Mouse (Mus musculus): ENCODE measurements around the gene Amdhd2. TPM values are rescaled to one million over a fixed set of nuclear protein-coding genes. Genes with fewer than 3 reads are reported as not detected.

Amdhd2 gene
- polyA plus RNA-seq, 1 experiment from 2014 or later = 29.5 TPM

GRCm38 (mm10) chr17:24203068-24203467 is 39.5 kb upstream of the Amdhd2 start:
- H3K9me3 ChIP-seq (ENCODE audit: control insufficient read depth, low read length) = no peaks in the 10 kb centered on the region
- H3K4me3 ChIP-seq (ENCODE audit: low read depth, low read length) = no peak overlapping the region
- 46% methylated on average over 4 of the region's 4 CpGs for WGBS
- peaks cover 17% of the 10 kb centered on the region for H3K27me3 ChIP-seq (ENCODE audit: control insufficient read depth, insufficient read depth, low read length)
- no peak overlapping the region for H3K9ac ChIP-seq (ENCODE audit: low read length)
- DNase-seq (ENCODE audit: low spot score) = no peak
- H3K27ac ChIP-seq (ENCODE audit: low read depth, low read length) = no peak overlapping the region
- no peak for ATAC-seq (replicated peaks; ENCODE audit: low FRiP score)
- peaks cover 19% of the 10 kb centered on the region for H3K4me1 ChIP-seq (replicated peaks; ENCODE audit: control insufficient read depth, insufficient read depth, low read length)
- H3K36me3 ChIP-seq (ENCODE audit: control insufficient read depth, insufficient read depth, low read length) = no peaks in the 10 kb centered on the region
- H3K4me2 ChIP-seq (ENCODE audit: low read depth, low read length, severe bottlenecking) = no peak overlapping the region

- 79% methylated on average over 4 of the region's 4 CpGs for WGBS
- peaks cover 8% of the 10 kb centered on the region; the same call in 1 of the 2 replicates for H3K4me1 ChIP-seq (replicated peaks; ENCODE audit: control insufficient read depth, insufficient read depth, low read length)
- no peak for ATAC-seq (replicated peaks; ENCODE audit: low FRiP score)
- H3K9me3 ChIP-seq (ENCODE audit: control insufficient read depth, low read length) = no peaks in the 10 kb centered on the region
- no peak overlapping the region for H3K4me3 ChIP-seq (ENCODE audit: low read depth, low read length)
- no peak overlapping the region for H3K27ac ChIP-seq (ENCODE audit: low read depth, low read length)
- H3K27me3 ChIP-seq (ENCODE audit: control insufficient read depth, insufficient read depth, low read length) = 0 out of 2 replicates have a peak, but pooled peaks cover under 1% of the 10 kb centered on the region
- no peaks in the 10 kb centered on the region for H3K36me3 ChIP-seq (ENCODE audit: control insufficient read depth, insufficient read depth, low read length)
- H3K9ac ChIP-seq (ENCODE audit: low read length) = no peak overlapping the region
- H3K4me2 ChIP-seq (ENCODE audit: low read depth, low read length, severe bottlenecking) = no peak overlapping the region
- no peak for DNase-seq (ENCODE audit: low spot score)
Observed at GRCm38 (mm10) chr17:24201092-24201491, 37.5 kb upstream of the Amdhd2 start.

GRCm38 (mm10) chr17:24199741-24200140 is 36.2 kb upstream of the Amdhd2 start:
- no peak for DNase-seq (ENCODE audit: low spot score)
- H3K9me3 ChIP-seq (ENCODE audit: control insufficient read depth, low read length) = no peaks in the 10 kb centered on the region
- H3K36me3 ChIP-seq (ENCODE audit: control insufficient read depth, insufficient read depth, low read length) = no peaks in the 10 kb centered on the region
- 83% methylated on average over 4 of the region's 4 CpGs for WGBS
- H3K4me1 ChIP-seq (replicated peaks; ENCODE audit: control insufficient read depth, insufficient read depth, low read length) = peaks cover 2% of the 10 kb centered on the region; the same call in 1 of the 2 replicates
- no peak overlapping the region for H3K9ac ChIP-seq (ENCODE audit: low read length)
- H3K27me3 ChIP-seq (ENCODE audit: control insufficient read depth, insufficient read depth, low read length) = no peaks in the 10 kb centered on the region
- no peak overlapping the region for H3K4me3 ChIP-seq (ENCODE audit: low read depth, low read length)
- no peak for ATAC-seq (replicated peaks; ENCODE audit: low FRiP score)
- no peak overlapping the region for H3K4me2 ChIP-seq (ENCODE audit: low read depth, low read length, severe bottlenecking)
- no peak overlapping the region for H3K27ac ChIP-seq (ENCODE audit: low read depth, low read length)

DNA sequence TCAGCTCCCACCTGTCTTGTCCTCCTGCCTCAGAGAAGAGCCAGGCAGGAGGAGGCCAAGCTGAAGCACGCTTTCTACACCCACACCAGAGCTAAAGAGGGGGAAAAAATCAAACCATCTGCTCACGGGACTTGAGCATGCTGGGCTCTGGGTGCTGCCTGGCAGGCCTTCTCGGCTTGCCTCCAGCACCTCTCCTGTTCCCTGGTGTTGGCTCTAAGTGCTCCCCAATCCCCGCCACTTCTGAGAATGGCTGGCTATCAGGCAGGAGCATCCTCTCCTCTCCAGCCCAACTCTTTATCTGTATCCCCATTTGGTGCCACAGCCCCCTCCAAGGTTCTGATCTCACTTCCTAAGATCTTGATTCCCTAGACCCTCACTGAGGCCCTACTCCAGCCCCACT is 35.7 kb upstream of the Amdhd2 start:
- no peak overlapping the region for H3K27ac ChIP-seq (ENCODE audit: low read depth, low read length)
- H3K4me3 ChIP-seq (ENCODE audit: low read depth, low read length) = no peak overlapping the region
- no peak overlapping the region for H3K9ac ChIP-seq (ENCODE audit: low read length)
- no peak for ATAC-seq (replicated peaks; ENCODE audit: low FRiP score)
- no peaks in the 10 kb centered on the region for H3K36me3 ChIP-seq (ENCODE audit: control insufficient read depth, insufficient read depth, low read length)
- 76% methylated on average over 4 of the region's 4 CpGs for WGBS
- H3K9me3 ChIP-seq (ENCODE audit: control insufficient read depth, low read length) = no peaks in the 10 kb centered on the region
- no peak for DNase-seq (ENCODE audit: low spot score)
- H3K27me3 ChIP-seq (ENCODE audit: control insufficient read depth, insufficient read depth, low read length) = no peaks in the 10 kb centered on the region
- H3K4me2 ChIP-seq (ENCODE audit: low read depth, low read length, severe bottlenecking) = no peak overlapping the region
- no peaks in the 10 kb centered on the region for H3K4me1 ChIP-seq (replicated peaks; ENCODE audit: control insufficient read depth, insufficient read depth, low read length)

DNA sequence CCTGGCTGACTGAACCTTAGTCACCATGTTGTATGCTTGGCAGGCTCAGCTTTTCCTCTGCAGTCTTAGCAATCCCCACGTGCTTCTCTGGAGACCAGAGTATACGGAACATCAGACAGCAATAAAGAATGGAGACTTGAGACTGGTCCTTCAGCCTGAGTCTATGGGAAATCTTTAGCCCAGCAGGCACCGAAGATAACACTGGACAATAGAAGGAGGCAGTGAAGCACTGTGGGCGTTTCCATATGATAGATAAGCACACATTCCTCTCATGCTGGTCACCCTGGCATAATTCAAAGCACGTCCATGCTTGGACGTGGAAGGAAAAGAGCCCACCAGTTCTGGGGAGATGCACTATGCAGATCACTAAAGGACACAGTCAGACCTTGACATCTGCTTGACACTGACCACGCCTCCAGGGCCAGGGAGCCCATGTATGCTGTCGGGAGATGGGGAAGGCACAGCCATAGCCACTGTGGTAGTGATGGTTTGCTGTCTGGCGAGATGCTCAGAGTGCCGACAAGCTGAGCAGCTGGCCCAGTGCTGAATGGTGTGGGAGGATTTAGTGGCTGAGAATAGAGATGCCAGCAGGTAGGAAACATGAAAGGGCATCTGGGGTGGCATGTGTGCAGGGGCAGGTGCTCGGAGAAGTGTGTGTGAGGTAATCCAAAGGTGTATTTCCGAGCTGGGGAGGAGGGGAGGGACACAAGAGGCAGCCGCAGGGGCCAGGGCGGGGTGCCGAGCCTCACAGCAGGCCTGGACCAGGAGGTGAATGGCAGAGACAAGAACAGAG is 33.7 kb upstream of the Amdhd2 start:
- Histone ChIP-seq H3K9ac (ENCODE audit: low read length) (no peak overlapping the region), H3K27ac (ENCODE audit: low read depth, low read length) (no peak overlapping the region)

DNA sequence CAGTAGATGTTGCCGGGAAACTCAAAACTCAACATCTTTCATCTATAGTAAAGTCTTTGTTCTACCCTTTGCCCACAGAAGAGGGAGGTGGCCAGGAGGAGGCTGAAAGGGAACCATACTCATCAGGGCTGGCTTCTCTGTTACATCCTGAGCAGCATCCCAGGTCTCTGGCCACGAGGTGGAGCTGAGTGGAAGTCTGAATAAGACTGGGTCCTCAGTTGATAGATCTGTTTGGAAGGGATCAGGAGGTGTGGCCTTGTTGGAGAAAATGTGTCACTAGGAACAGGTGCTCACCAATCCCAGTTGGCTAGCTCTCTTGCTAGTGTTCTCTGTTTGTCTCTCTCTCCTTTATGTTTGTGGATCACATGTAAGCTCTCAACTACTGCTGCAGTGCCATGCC is 31.8 kb upstream of the Amdhd2 start:
- H3K4me2 ChIP-seq (ENCODE audit: low read depth, low read length, severe bottlenecking) = no peak overlapping the region
- no peak for ATAC-seq (replicated peaks; ENCODE audit: low FRiP score)
- no peaks in the 10 kb centered on the region for H3K9me3 ChIP-seq (ENCODE audit: control insufficient read depth, low read length)
- no peak overlapping the region for H3K9ac ChIP-seq (ENCODE audit: low read length)
- DNase-seq (ENCODE audit: low spot score) = no peak
- H3K4me3 ChIP-seq (ENCODE audit: low read depth, low read length) = no peak overlapping the region
- 78% methylated on average over 2 of the region's 2 CpGs for WGBS
- H3K27me3 ChIP-seq (ENCODE audit: control insufficient read depth, insufficient read depth, low read length) = no peaks in the 10 kb centered on the region
- no peaks in the 10 kb centered on the region for H3K4me1 ChIP-seq (replicated peaks; ENCODE audit: control insufficient read depth, insufficient read depth, low read length)
- no peak overlapping the region for H3K27ac ChIP-seq (ENCODE audit: low read depth, low read length)
- H3K36me3 ChIP-seq (ENCODE audit: control insufficient read depth, insufficient read depth, low read length) = no peaks in the 10 kb centered on the region

More for the DNA sequence above, 33.7 kb upstream of the Amdhd2 start:
- no peak overlapping the region for H3K4me3 ChIP-seq (ENCODE audit: low read depth, low read length)
- no peak for ATAC-seq (replicated peaks; ENCODE audit: low FRiP score)
- no peak overlapping the region for H3K4me2 ChIP-seq (ENCODE audit: low read depth, low read length, severe bottlenecking)
- no peaks in the 10 kb centered on the region for H3K9me3 ChIP-seq (ENCODE audit: control insufficient read depth, low read length)
- WGBS = 73% methylated on average over 15 of the region's 15 CpGs
- no peaks in the 10 kb centered on the region for H3K4me1 ChIP-seq (replicated peaks; ENCODE audit: control insufficient read depth, insufficient read depth, low read length)
- no peak for DNase-seq (ENCODE audit: low spot score)
- H3K27me3 ChIP-seq (ENCODE audit: control insufficient read depth, insufficient read depth, low read length) = no peaks in the 10 kb centered on the region
- no peaks in the 10 kb centered on the region for H3K36me3 ChIP-seq (ENCODE audit: control insufficient read depth, insufficient read depth, low read length)

- Histone ChIP-seq H3K9ac (ENCODE audit: low read length) (no peak overlapping the region), H3K27ac (ENCODE audit: low read depth, low read length) (no peak overlapping the region), H3K4me3 (ENCODE audit: low read depth, low read length) (no peak overlapping the region), H3K36me3 (ENCODE audit: control insufficient read depth, insufficient read depth, low read length) (no peaks in the 10 kb centered on the region), H3K4me1 (replicated peaks; ENCODE audit: control insufficient read depth, insufficient read depth, low read length) (no peaks in the 10 kb centered on the region), H3K9me3 (ENCODE audit: control insufficient read depth, low read length) (no peaks in the 10 kb centered on the region), H3K27me3 (ENCODE audit: control insufficient read depth, insufficient read depth, low read length) (no peaks in the 10 kb centered on the region), H3K4me2 (ENCODE audit: low read depth, low read length, severe bottlenecking) (no peak overlapping the region)
- DNase-seq (ENCODE audit: low spot score) (no peak), ATAC-seq (replicated peaks; ENCODE audit: low FRiP score) (no peak)
- WGBS = 88% methylated on average over 5 of the region's 5 CpGs
Observed at GRCm38 (mm10) chr17:24193769-24194168, 30.2 kb upstream of the Amdhd2 start.

- Histone ChIP-seq H3K4me3 (ENCODE audit: low read depth, low read length) (no peak overlapping the region), H3K9ac (ENCODE audit: low read length) (no peak overlapping the region), H3K4me1 (replicated peaks; ENCODE audit: control insufficient read depth, insufficient read depth, low read length) (no peaks in the 10 kb centered on the region), H3K4me2 (ENCODE audit: low read depth, low read length, severe bottlenecking) (no peak overlapping the region), H3K9me3 (ENCODE audit: control insufficient read depth, low read length) (no peaks in the 10 kb centered on the region), H3K27ac (ENCODE audit: low read depth, low read length) (no peak overlapping the region), H3K27me3 (ENCODE audit: control insufficient read depth, insufficient read depth, low read length) (no peaks in the 10 kb centered on the region), H3K36me3 (ENCODE audit: control insufficient read depth, insufficient read depth, low read length) (no peaks in the 10 kb centered on the region)
- no peak for ATAC-seq (replicated peaks; ENCODE audit: low FRiP score)
- WGBS = 90% methylated on average over 8 of the region's 8 CpGs
- DNase-seq (ENCODE audit: low spot score) = no peak
Observed at GRCm38 (mm10) chr17:24193268-24193667, 29.7 kb upstream of the Amdhd2 start.

GRCm38 (mm10) chr17:24192848-24193247 is 29.3 kb upstream of the Amdhd2 start:
- no peaks in the 10 kb centered on the region for H3K4me1 ChIP-seq (replicated peaks; ENCODE audit: control insufficient read depth, insufficient read depth, low read length)
- no peak overlapping the region for H3K27ac ChIP-seq (ENCODE audit: low read depth, low read length)
- H3K4me2 ChIP-seq (ENCODE audit: low read depth, low read length, severe bottlenecking) = no peak overlapping the region
- H3K9me3 ChIP-seq (ENCODE audit: control insufficient read depth, low read length) = no peaks in the 10 kb centered on the region
- no peaks in the 10 kb centered on the region for H3K36me3 ChIP-seq (ENCODE audit: control insufficient read depth, insufficient read depth, low read length)
- ATAC-seq (replicated peaks; ENCODE audit: low FRiP score) (no peak), DNase-seq (ENCODE audit: low spot score) (no peak)
- no peak overlapping the region for H3K4me3 ChIP-seq (ENCODE audit: low read depth, low read length)
- WGBS = 87% methylated on average over 8 of the region's 8 CpGs
- H3K27me3 ChIP-seq (ENCODE audit: control insufficient read depth, insufficient read depth, low read length) = no peaks in the 10 kb centered on the region
- H3K9ac ChIP-seq (ENCODE audit: low read length) = no peak overlapping the region

Data from forebrain, embryonic 11.5 days (tissue).